Mouse (Mus musculus) spleen, adult 2 months (tissue): ENCODE results near the gene Pcgf1. TPM values are rescaled to one million over a fixed set of nuclear protein-coding genes. Genes with fewer than 3 reads are reported as not detected.

ENCODE experiments used
- DNase-seq, 2 experiments: peaks; one replicate each; pipeline versions ENCODE4 v3.0.0 to v3.0.0-alpha.2; 2012 to 2021; ENCODE audit warnings: low spot score in 2 of 2, low read depth in 1 of 2
- H3K27ac ChIP-seq: fragments of 200-500 bp; 2 replicates; pipeline ENCODE4 v1.5.1; 2012; ENCODE audit warnings: low read length, inconsistent platforms; ENCODE audit not compliant: insufficient read depth
- H3K27me3 ChIP-seq: fragments of 200-500 bp; 2 replicates; pipeline ENCODE4 v1.6.1; 2012; ENCODE audit warnings: mild to moderate bottlenecking, moderate library complexity, low read length, inconsistent platforms; ENCODE audit not compliant: control insufficient read depth, insufficient read depth
- H3K36me3 ChIP-seq: fragments of 200-500 bp; 2 replicates; pipeline ENCODE4 v1.6.1; 2012; ENCODE audit warnings: mild to moderate bottlenecking, low read length, inconsistent platforms; ENCODE audit not compliant: control insufficient read depth, insufficient read depth
- H3K4me1 ChIP-seq: fragments of 200-500 bp; 2 replicates; pipeline ENCODE4 v1.6.1; 2011; ENCODE audit warnings: inconsistent platforms; ENCODE audit not compliant: control insufficient read depth, insufficient read depth, insufficient read length
- H3K4me3 ChIP-seq: fragments of 200-500 bp; 2 replicates; pipeline ENCODE4 v1.5.1; 2011; ENCODE audit warnings: mild to moderate bottlenecking, inconsistent platforms; ENCODE audit not compliant: insufficient read depth, insufficient read length; ENCODE audit errors: extremely low read depth
- CTCF ChIP-seq: fragments of 200-500 bp; IDR thresholded peaks from 2 replicates; pipeline ENCODE4 v1.5.1; 2011; ENCODE audit warnings: mild to moderate bottlenecking, inconsistent platforms; ENCODE audit not compliant: insufficient read depth, insufficient read length, insufficient replicate concordance; ENCODE audit errors: extremely low read depth
- POLR2A ChIP-seq: fragments of 200-500 bp; IDR thresholded peaks from 2 replicates; pipeline ENCODE4 v1.6.1; 2011; ENCODE audit warnings: low read depth, low read length, inconsistent platforms
- WGBS: fragments of 180-500 bp; shearing (Covaris S2); methylation state at CpG from one replicate; pipeline ENCODE4 v1.1.7; 2018; 5-methylcytosine and 5-hydroxymethylcytosine counted together
- polyA plus RNA-seq: library from polyadenylated mRNA; depleted of rRNA; stranded (reverse); fragments of >200 nt; gene quantifications from 2 replicates; pipeline ENCODE4 v1.2.3, GENCODE M21; 2012

The Pcgf1 gene
- polyA plus RNA-seq, 1 experiment: 10.0 TPM

GRCm38 (mm10) chr6:83049367-83049766 lies 28.3 kb upstream of the Pcgf1 start:
- no peak for TF ChIP-seq CTCF
- no peak for TF ChIP-seq POLR2A
- 85% methylated on average over 10 of the region's 10 CpGs for WGBS
- H3K4me3 ChIP-seq: no peak overlapping the region
- H3K36me3 ChIP-seq: peaks cover 4% of the 10 kb centered on the region
- no peak for DNase-seq
- no peak overlapping the region for H3K27ac ChIP-seq
- peaks cover 8% of the 10 kb centered on the region; the same call in 1 of the 2 replicates for H3K4me1 ChIP-seq
- no peaks in the 10 kb centered on the region for H3K27me3 ChIP-seq

GRCm38 (mm10) chr6:83053136-83053960 lies 24.3 kb upstream of the Pcgf1 start:
- Histone ChIP-seq H3K36me3 (peaks cover 15% of the 10 kb centered on the region), H3K27me3 (no peaks in the 10 kb centered on the region), H3K27ac (peak overlapping the region; percentile 73), H3K4me3 (peak overlapping the region; percentile 93), H3K4me1 (peaks cover 7% of the 10 kb centered on the region; the same call in 1 of the 2 replicates)
- no peak for TF ChIP-seq CTCF
- TF ChIP-seq POLR2A: no peak
- no peak for DNase-seq
- 7% methylated on average over 26 of the region's 26 CpGs for WGBS

GRCm38 (mm10) chr6:83054074-83054851 lies 23.4 kb upstream of the Pcgf1 start, which contains the start of gene Aup1:
Gene Aup1, plus strand, starts transcription at chr6:83054521.
- Histone ChIP-seq H3K4me3 (peak within 1 kb of the TSS; percentile 93), H3K4me1 (peaks cover 7% of the 10 kb centered on the region; the same call in 1 of the 2 replicates), H3K27me3 (no peaks in the 10 kb centered on the region), H3K27ac (peak within 1 kb of the TSS; percentile 90), H3K36me3 (peaks cover 15% of the 10 kb centered on the region)
- under 1% methylated on average over 64 of the region's 64 CpGs for WGBS
- peak; percentile 97 to 98 for DNase-seq
- TF ChIP-seq CTCF (no peak), POLR2A (peak; percentile 57)

- DNase-seq: peak in 1 of 2 experiments; percentile 51
- peaks cover 15% of the 10 kb centered on the region for H3K36me3 ChIP-seq
- H3K27me3 ChIP-seq: no peaks in the 10 kb centered on the region
- under 1% methylated on average over 46 of the region's 50 CpGs for WGBS
- TF ChIP-seq CTCF: 0 out of 2 replicates have a peak, but pooled peaks have one; percentile 42
- no peak for TF ChIP-seq POLR2A
- peaks cover 7% of the 10 kb centered on the region; the same call in 1 of the 2 replicates for H3K4me1 ChIP-seq
- H3K27ac ChIP-seq: peak within 1 kb of the TSS; percentile 90
- peak within 1 kb of the TSS; percentile 93 for H3K4me3 ChIP-seq
These were observed 22.7 kb upstream of the Pcgf1 start, which contains the start of gene Htra2 for GRCm38 (mm10) chr6:83054871-83055431. Gene Htra2, minus strand, starts transcription at chr6:83055273.

GRCm38 (mm10) chr6:83057790-83058189 lies 19.9 kb upstream of the Pcgf1 start, which contains the start of gene Dqx1:
Gene Dqx1, plus strand, starts transcription at chr6:83057844.
- Histone ChIP-seq H3K4me1 (peaks cover 7% of the 10 kb centered on the region; the same call in 1 of the 2 replicates), H3K4me3 (no peak within 1 kb of the TSS), H3K27me3 (no peaks in the 10 kb centered on the region), H3K36me3 (peaks cover 11% of the 10 kb centered on the region), H3K27ac (no peak within 1 kb of the TSS)
- TF ChIP-seq CTCF (no peak), POLR2A (no peak)
- WGBS: 94% methylated on average over 3 of the region's 3 CpGs
- DNase-seq: no peak

GRCm38 (mm10) chr6:83058725-83059124 lies 18.9 kb upstream of the Pcgf1 start:
- H3K4me1 ChIP-seq: peaks cover 4% of the 10 kb centered on the region; the same call in 1 of the 2 replicates
- DNase-seq: no peak
- no peak overlapping the region for H3K4me3 ChIP-seq
- 98% methylated on average over 2 of the region's 2 CpGs for WGBS
- H3K27ac ChIP-seq: no peak overlapping the region
- H3K27me3 ChIP-seq: no peaks in the 10 kb centered on the region
- TF ChIP-seq POLR2A (no peak), CTCF (no peak)
- peaks cover 11% of the 10 kb centered on the region for H3K36me3 ChIP-seq
